Mouse (Mus musculus): Measurements from ENCODE around the gene Npy4r.

Npy4r gene

GRCm38 (mm10) chr14:34152342-34152741 lies at the start of gene Npy4r:
Gene Npy4r (minus strand): TSS chr14:34152489.
- peak in 1 of 2 experiments; percentile 2 for DNase-seq (ENCODE audit: low spot score in 2 of 2)

DNA sequence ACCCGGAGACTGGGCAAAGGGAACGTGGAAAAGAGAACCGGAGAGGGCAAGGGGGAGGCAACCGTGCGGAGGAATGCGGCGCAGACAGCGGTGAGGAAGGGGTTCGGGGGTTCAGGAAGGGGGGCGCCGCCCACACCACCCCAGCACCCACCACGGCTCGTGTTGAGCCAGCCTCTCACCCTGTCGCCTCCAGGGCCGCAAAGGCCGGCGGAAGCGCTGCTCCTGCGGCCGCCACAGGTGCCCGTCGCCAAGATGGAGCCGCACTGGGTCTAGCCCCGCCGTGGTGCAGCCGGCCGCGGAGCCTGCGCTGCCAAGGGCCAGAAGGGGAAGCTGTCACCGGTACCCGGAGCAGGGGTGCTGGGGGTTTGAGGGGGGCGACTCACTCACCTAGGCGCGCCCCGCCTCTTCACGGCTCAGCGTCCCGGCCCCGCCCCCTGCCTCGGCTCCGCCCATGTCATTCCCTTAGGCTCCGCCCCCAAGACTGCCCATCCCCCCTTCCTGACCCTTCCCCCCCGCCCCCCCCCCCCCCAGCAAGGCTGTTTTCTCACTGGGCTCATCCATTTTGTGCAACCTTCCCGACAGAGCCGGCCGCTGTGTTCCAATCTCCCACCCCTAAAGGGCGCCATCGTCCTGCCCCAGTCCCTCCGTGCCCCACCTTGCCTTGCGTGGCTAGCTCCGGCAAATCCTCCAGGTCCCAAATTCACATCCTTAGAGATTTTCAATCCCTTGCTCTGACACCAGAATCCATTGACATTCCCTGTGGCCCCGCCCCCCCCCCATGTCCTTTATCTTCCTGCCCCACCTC lies 49.1 kb upstream of the Npy4r start, which contains the start of gene Gprin2:
Gene Gprin2 (minus strand): TSS at position 423 of the 805 bp plus-strand sequence.
- DNase-seq (ENCODE audit: low spot score in 2 of 2): no peak

GRCm38 (mm10) chr14:34200738-34201230 lies 48.5 kb upstream of the Npy4r start:
- no peak for DNase-seq (ENCODE audit: low spot score in 2 of 2)

DNA sequence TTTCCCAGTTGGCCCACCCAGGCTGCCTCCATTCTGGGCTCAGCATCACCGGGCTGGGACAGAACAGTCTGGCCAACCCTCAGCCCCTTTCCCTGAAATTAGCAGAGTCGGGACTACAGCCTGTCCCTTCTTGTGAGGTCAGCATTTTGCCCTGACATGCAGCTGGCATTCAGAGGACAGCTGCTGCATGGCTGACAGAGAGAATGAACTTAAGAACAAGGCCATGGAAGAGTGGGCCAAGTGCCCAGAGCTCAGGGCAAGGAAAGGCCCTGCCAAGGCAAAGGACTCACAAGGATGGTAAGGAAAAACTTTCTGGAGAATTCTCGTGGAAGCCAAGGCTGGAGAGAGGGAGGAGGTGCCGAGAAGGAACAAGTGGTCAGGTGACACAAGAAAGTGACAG lies 44.4 kb upstream of the Npy4r start:
- DNase-seq (ENCODE audit: low spot score in 2 of 2): no peak

GRCm38 (mm10) chr14:34195466-34195865 lies 43.2 kb upstream of the Npy4r start:
- DNase-seq (ENCODE audit: low spot score in 2 of 2): no peak

- DNase-seq (ENCODE audit: low spot score in 2 of 2): no peak
These were observed 41.6 kb upstream of the Npy4r start for GRCm38 (mm10) chr14:34193879-34194278.

- DNase-seq (ENCODE audit: low spot score in 2 of 2): no peak
These were observed 38.1 kb upstream of the Npy4r start for GRCm38 (mm10) chr14:34190361-34190760.

- DNase-seq (ENCODE audit: low spot score in 2 of 2): no peak
These were observed 36.3 kb upstream of the Npy4r start for GRCm38 (mm10) chr14:34188629-34189028.

DNA sequence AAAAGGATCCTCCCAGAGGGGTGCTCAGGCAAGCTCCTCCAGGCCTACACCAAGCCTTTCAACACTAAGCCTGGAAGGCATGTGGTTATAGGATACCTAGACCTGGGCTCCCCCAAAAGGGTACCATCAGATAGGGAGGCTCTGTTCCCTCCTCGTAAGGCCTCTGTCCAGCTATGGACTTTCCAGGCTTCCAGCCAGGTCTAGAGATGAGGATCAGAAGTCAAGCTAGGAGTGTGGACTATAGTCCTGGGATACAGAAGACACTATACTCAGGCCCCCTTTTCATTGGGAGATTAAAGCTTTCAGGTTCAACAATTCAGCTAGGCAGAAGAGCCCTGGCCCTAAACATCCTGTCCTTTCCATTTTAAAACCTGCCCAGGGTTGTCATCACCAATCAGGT lies 30.8 kb upstream of the Npy4r start:
- DNase-seq (ENCODE audit: low spot score in 2 of 2): no peak

GRCm38 (mm10) chr14:34179351-34179750 lies 27.1 kb upstream of the Npy4r start:
- peak; percentile 74 to 86 for DNase-seq (ENCODE audit: low spot score in 2 of 2)

DNA sequence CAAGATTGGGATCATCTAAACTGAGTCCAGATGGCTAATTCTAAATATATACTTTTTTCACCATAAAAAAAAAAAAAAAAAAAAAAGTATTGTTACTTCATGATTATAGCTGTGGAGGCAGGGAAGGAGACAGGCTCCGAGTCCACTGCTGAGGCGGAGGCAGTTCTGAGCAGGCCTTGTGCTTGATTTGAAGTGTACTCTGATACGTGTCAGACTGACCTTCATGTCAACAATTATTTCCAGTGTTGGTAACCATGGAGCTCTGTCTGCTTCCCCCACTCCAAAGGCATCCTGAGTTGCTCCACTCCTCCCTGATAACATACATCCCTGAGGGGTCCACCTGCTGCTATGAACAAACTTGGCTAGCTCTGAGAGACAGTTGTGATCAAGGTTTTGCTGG lies 18.8 kb upstream of the Npy4r start:
- DNase-seq (ENCODE audit: low spot score in 2 of 2): no peak

DNA sequence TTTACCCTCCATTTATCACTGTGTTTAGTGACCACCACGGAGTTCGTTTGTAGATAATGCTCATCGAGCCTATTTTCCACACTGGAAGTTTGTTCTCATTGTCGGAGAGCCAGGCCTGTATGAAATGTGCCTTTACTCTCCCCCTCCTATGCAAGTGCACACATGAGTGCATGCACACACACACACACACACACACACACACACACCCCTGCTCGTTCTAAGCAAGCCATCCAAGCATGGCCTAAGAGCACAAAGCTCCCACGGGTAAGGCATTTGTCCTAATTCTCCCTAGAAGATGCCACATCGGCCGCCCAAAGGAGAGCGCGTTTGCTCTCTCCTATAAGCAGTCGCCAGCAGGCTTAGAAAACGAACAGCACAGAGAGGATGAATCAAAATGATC lies 3.5 kb upstream of the Npy4r start:
- DNase-seq (ENCODE audit: low spot score in 2 of 2): no peak

DNA sequence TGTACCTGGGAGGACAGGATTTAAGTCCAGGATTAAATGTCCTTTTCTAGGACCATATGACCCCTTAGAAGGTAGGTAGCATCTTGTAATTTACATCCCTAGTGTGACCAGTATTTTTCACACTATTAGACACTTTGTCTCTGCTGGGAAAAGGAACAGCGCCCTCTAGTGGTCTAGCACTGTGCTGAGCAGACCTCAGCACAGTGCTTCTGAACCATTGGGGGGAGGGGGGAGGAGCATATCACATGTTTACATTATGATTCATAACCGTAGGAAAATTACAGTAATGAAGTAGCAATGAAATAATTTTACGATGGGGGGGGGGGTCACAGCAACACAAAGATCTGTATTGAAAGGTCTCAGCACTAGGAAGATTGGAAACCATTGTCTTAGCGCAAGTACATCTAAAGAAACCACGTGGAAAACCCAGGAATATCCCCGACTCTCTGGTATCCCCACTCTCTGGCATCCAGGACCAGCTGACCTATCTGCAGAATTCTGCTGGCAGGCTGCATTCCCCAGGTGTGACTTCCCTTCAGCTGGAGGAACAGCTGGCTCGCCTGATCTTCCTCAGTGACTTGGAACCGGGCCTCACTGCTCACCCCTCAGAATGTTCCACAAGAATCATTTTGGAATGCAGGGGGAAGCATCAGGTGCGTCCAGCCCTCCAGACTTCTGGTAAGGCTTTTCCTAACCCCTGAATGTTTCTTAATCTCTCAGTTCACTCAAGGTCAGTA lies 2.5 kb upstream of the Npy4r start:
- peak in 1 of 2 experiments; percentile 13 for DNase-seq (ENCODE audit: low spot score in 2 of 2)

DNA sequence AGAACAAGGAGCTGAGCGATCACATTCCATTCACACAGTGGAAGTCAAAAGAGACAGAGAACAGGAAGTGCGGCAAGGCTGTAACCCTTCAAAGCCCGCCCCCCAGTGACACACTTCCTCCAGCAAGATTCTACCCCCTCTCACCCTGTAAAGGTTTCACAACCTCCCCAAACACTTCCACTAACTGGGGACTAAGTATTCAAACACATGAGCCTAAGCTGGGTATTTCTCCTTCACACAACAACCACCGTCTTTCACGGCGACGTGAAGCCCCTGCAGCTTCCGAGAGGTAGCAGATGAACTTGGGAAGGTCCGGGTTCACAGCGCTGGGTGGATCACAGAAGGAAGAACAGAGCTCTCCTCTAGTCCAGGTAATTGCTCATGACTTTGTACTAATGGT lies 9.4 kb downstream of the Npy4r start:
- no peak for DNase-seq (ENCODE audit: low spot score in 2 of 2)

DNA sequence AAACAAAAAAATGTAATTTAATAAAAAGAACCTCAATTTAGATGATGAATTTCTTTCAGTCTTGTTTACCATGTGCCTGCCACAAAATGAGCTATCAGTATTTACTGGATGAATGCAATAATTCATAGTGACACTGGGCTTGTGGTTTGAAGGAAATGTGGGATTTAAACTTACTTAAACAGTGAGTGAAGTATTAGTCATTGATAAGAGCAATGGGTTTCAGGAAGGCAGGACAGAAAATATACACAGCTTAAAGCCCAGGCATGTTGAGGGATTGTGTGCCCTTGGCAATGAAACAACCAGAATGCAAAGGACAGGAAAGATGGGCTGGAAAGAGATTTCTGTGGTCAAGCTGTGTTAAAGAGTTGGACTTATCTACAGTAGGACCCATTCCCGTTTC lies 10.0 kb downstream of the Npy4r start:
- no peak for DNase-seq (ENCODE audit: low spot score in 2 of 2)

GRCm38 (mm10) chr14:34139671-34140664 lies 12.3 kb downstream of the Npy4r start:
- DNase-seq (ENCODE audit: low spot score in 2 of 2): no peak

DNA sequence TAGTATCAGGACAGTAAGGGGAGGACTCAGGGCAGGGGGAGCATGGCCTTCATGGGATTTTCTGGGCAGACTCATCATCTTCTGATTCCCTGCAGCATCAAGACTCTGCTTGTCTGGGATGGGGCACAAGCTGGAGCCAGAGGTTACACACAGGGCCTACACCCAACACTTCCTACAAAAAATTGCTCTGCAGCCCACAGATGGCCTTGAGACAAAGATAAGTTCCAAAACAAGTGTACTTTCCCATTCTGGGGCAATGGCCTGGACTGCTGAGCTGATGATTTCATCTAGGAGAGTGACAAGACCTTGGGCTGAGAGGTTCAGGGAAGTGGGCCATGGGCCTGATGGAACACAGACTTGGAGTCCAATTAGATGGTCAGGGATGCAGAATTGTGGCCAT lies 16.9 kb downstream of the Npy4r start:
- DNase-seq (ENCODE audit: low spot score in 2 of 2): no peak

DNA sequence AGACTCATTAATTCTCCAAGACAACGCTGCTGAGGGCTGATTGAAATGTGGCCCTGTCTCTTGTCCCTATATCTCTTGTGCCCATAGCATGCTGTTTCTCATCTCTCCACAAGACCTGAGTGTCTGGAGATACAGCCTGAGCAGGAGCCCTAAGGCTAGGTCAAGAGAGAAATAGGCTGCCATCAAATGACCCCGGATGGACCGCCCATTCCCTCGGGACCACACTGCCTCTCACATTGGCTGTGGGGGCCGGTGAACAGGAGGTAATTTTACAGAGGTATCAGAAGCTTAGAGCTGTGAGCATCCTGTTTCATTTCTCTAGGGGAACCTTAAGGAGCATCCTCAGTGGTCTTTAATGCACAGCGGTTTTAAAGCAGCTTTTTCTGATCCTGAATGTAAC lies 21.1 kb downstream of the Npy4r start:
- DNase-seq (ENCODE audit: low spot score in 2 of 2): no peak

DNA sequence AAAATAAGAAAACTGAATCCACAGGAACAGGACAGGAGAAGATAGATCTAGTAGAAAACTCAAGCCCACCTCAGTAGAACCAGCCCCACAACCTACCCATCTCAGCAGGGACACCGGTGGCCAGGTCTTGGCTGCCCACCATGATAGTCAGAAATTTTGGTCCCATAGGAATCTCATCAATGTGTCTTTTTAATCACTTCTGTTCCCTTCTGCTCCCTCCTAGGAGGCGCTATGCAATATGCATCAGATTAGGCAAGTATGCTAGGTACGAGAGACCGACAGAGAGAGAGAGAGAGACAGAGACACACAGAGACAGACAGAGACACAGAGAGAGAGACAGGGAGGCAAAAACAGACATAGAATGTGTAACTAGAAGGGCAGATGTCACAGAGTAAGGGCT lies 30.6 kb downstream of the Npy4r start:
- DNase-seq (ENCODE audit: low spot score in 2 of 2): no peak

DNA sequence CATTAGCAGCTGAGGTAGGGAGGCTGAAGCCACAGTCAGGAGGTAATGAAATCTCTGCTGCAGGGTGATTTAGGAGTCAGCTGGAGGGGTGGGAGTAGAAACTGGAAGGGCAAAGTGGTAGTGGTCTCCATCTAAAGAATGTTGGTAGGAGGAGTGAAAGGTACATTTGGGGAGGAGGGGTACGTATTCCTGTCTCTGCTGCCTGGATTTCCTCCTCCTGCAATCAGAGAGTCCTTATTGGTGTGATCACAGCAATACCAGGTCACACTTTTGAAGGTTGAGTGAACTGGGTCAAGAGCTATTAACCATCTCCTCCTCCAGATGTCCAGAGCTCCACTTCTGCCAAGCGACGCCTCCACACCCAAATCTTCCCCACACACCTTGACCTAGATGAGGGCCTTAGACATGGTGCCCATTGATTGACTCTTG lies 31.4 kb downstream of the Npy4r start:
- DNase-seq (ENCODE audit: low spot score in 2 of 2): no peak

- no peak for DNase-seq (ENCODE audit: low spot score in 2 of 2)
These were observed 32.0 kb downstream of the Npy4r start for GRCm38 (mm10) chr14:34120016-34120910.
